Mouse (Mus musculus) CH12.LX (cell line): ENCODE measurements around the gene Smc5. TPM values are rescaled to one million over a fixed set of nuclear protein-coding genes. Genes with fewer than 3 reads are reported as not detected.

ENCODE experiments used
- DNase-seq: peaks from one replicate; pipeline ENCODE4 v3.0.0-alpha.2; 2013; ENCODE audit errors: extremely low read depth
- H3K27ac ChIP-seq: 2 replicates; pipeline ENCODE4 v1.5.1; 2012; ENCODE audit warnings: low read depth, mild to moderate bottlenecking, control low read depth, moderate library complexity; ENCODE audit not compliant: insufficient read depth
- H3K27me3 ChIP-seq: replicated peaks from 2 replicates; pipeline ENCODE3; 2012; ENCODE audit warnings: inconsistent platforms
- H3K36me3 ChIP-seq, 2 experiments: replicated peaks in 1 of 2; 2 replicates each; pipeline versions ENCODE3 to v1.6.1; 2012; ENCODE audit warnings: inconsistent platforms in 1 of 2, low read length in 1 of 2, mild to moderate bottlenecking in 1 of 2, mixed read lengths in 1 of 2, moderate library complexity in 1 of 2; ENCODE audit not compliant: control insufficient read depth in 1 of 2, insufficient read depth in 1 of 2
- H3K4me1 ChIP-seq, 2 experiments: 2 replicates each; pipeline ENCODE4 v1.6.1; 2012; ENCODE audit warnings: inconsistent platforms in 1 of 2, moderate library complexity in 1 of 2; ENCODE audit not compliant: insufficient read depth in 2 of 2, control insufficient read depth in 1 of 2
- H3K4me2 ChIP-seq: 2 replicates; pipeline ENCODE4 v1.6.1; 2012; ENCODE audit warnings: low read depth, mild to moderate bottlenecking, control low read depth; ENCODE audit not compliant: poor library complexity, insufficient read depth, severe bottlenecking
- H3K4me3 ChIP-seq, 3 experiments: fragments of 150-350 bp in 1 of 3; sonication (generic) in 1 of 3; replicated peaks in 1 of 3; 2 replicates each; pipeline versions ENCODE3 to v1.5.1; 2011 to 2012; ENCODE audit warnings: low read depth in 2 of 3, low read length in 2 of 3, mild to moderate bottlenecking in 2 of 3, moderate library complexity in 2 of 3, control low read depth in 1 of 3, improper control_type of control experiment in 1 of 3, inconsistent platforms in 1 of 3, mixed read lengths in 1 of 3; ENCODE audit not compliant: poor library complexity in 1 of 3
- H3K79me2 ChIP-seq: replicated peaks from 2 replicates; pipeline ENCODE4 v1.6.1; 2012; ENCODE audit warnings: mild to moderate bottlenecking, moderate library complexity; ENCODE audit not compliant: control insufficient read depth, poor library complexity, insufficient read depth, severe bottlenecking; ENCODE audit errors: extremely low read depth
- H3K9ac ChIP-seq: 2 replicates; pipeline ENCODE4 v1.6.1; 2012; ENCODE audit warnings: low read depth, mild to moderate bottlenecking, control low read depth, moderate library complexity; ENCODE audit not compliant: insufficient read depth
- H3K9me3 ChIP-seq: replicated peaks from 2 replicates; pipeline ENCODE3; 2012; ENCODE audit warnings: low read length, inconsistent platforms, mixed read lengths
- BHLHE40 ChIP-seq: IDR thresholded peaks from 2 replicates; pipeline ENCODE4 v1.6.1; 2011; ENCODE audit warnings: mild to moderate bottlenecking, low read depth, low read length, improper control_type of control experiment
- CHD2 ChIP-seq: IDR thresholded peaks from 2 replicates; pipeline ENCODE4 v1.6.1; 2011; ENCODE audit warnings: low read length, improper control_type of control experiment
- CTCF ChIP-seq, 2 experiments: IDR thresholded peaks in 1 of 2; conservative IDR thresholded peaks in 1 of 2; 2 replicates each; pipeline ENCODE4 v1.5.1; 2011 to 2012; ENCODE audit warnings: low read depth in 2 of 2, low read length in 2 of 2, improper control_type of control experiment in 1 of 2, inconsistent platforms in 1 of 2, mild to moderate bottlenecking in 1 of 2, moderate library complexity in 1 of 2
- ELF1 ChIP-seq: IDR thresholded peaks from 2 replicates; pipeline ENCODE4 v1.6.1; 2014; ENCODE audit warnings: low read depth, mild to moderate bottlenecking, inconsistent platforms, low read length, improper control_type of control experiment
- ETS1 ChIP-seq: conservative IDR thresholded peaks from 2 replicates; pipeline ENCODE4 v1.6.1; 2012; ENCODE audit warnings: low read depth, mild to moderate bottlenecking, inconsistent platforms, low read length, improper control_type of control experiment, moderate library complexity
- GABPA ChIP-seq: IDR thresholded peaks from 2 replicates; pipeline ENCODE4 v1.6.1; 2012; ENCODE audit warnings: low read depth, low read length, improper control_type of control experiment, inconsistent platforms; ENCODE audit not compliant: insufficient replicate concordance
- HCFC1 ChIP-seq: IDR thresholded peaks from 2 replicates; pipeline ENCODE4 v1.6.1; 2012; ENCODE audit warnings: low read depth, mild to moderate bottlenecking, inconsistent platforms, low read length, improper control_type of control experiment
- JUND ChIP-seq: conservative IDR thresholded peaks from 2 replicates; pipeline ENCODE4 v1.6.1; 2011; ENCODE audit warnings: low read depth, low read length, improper control_type of control experiment
- KAT2A ChIP-seq: IDR thresholded peaks from 2 replicates; pipeline ENCODE4 v1.6.1; 2012; ENCODE audit warnings: low read length, improper control_type of control experiment, inconsistent platforms; ENCODE audit not compliant: insufficient replicate concordance
- MAFK ChIP-seq: IDR thresholded peaks from 2 replicates; pipeline ENCODE4 v1.6.1; 2011; ENCODE audit warnings: low read length, improper control_type of control experiment; ENCODE audit not compliant: insufficient replicate concordance
- MAX ChIP-seq: IDR thresholded peaks from 2 replicates; pipeline ENCODE4 v1.6.1; 2011; ENCODE audit warnings: low read length, improper control_type of control experiment
- MEF2A ChIP-seq: IDR thresholded peaks from 2 replicates; pipeline ENCODE4 v1.6.1; 2014; ENCODE audit warnings: low read depth, mild to moderate bottlenecking, inconsistent platforms, low read length, improper control_type of control experiment, borderline replicate concordance
- MYC ChIP-seq: IDR thresholded peaks from 2 replicates; pipeline ENCODE4 v1.6.1; 2011; ENCODE audit warnings: low read depth, mild to moderate bottlenecking, improper control_type of control experiment, low read length
- PAX5 ChIP-seq: IDR thresholded peaks from 2 replicates; pipeline ENCODE4 v1.6.1; 2012; ENCODE audit warnings: low read length, inconsistent platforms, mixed read lengths
- POLR2A ChIP-seq: IDR thresholded peaks from 2 replicates; pipeline ENCODE4 v1.6.1; 2011; ENCODE audit warnings: low read depth, mild to moderate bottlenecking, improper control_type of control experiment, low read length
- POLR2AphosphoS2 ChIP-seq: IDR thresholded peaks from 2 replicates; pipeline ENCODE4 v1.6.1; 2011; ENCODE audit warnings: low read depth, low read length, improper control_type of control experiment
- RAD21 ChIP-seq: IDR thresholded peaks from 2 replicates; pipeline ENCODE4 v1.6.1; 2011; ENCODE audit warnings: low read depth, mild to moderate bottlenecking, low read length, improper control_type of control experiment, moderate library complexity
- RCOR1 ChIP-seq: conservative IDR thresholded peaks from 2 replicates; pipeline ENCODE4 v1.6.1; 2012; ENCODE audit warnings: low read depth, mild to moderate bottlenecking, inconsistent platforms, low read length, improper control_type of control experiment
- SIN3A ChIP-seq: IDR thresholded peaks from 2 replicates; pipeline ENCODE4 v1.6.1; 2012; ENCODE audit warnings: low read length, improper control_type of control experiment, inconsistent platforms
- SMC3 ChIP-seq: IDR thresholded peaks from 2 replicates; pipeline ENCODE4 v1.6.1; 2011; ENCODE audit warnings: low read depth, low read length, improper control_type of control experiment
- TCF12 ChIP-seq: IDR thresholded peaks from 2 replicates; pipeline ENCODE4 v1.6.1; 2014; ENCODE audit warnings: low read depth, mild to moderate bottlenecking, inconsistent platforms, low read length, improper control_type of control experiment
- UBTF ChIP-seq: IDR thresholded peaks from 2 replicates; pipeline ENCODE4 v1.6.1; 2012; ENCODE audit warnings: low read depth, mild to moderate bottlenecking, inconsistent platforms, low read length, improper control_type of control experiment, moderate library complexity
- USF2 ChIP-seq: conservative IDR thresholded peaks from 2 replicates; pipeline ENCODE4 v1.6.1; 2011; ENCODE audit warnings: low read depth, low read length, improper control_type of control experiment
- ZC3H11A ChIP-seq: IDR thresholded peaks from 2 replicates; pipeline ENCODE4 v1.6.1; 2012; ENCODE audit warnings: low read depth, mild to moderate bottlenecking, inconsistent platforms, low read length, improper control_type of control experiment
- ZKSCAN1 ChIP-seq: IDR thresholded peaks from 2 replicates; pipeline ENCODE4 v1.6.1; 2012; ENCODE audit warnings: low read depth, inconsistent platforms, low read length, improper control_type of control experiment, borderline replicate concordance
- ZMIZ1 ChIP-seq: IDR thresholded peaks from 2 replicates; pipeline ENCODE4 v1.6.1; 2012; ENCODE audit warnings: low read depth, mild to moderate bottlenecking, inconsistent platforms, low read length, improper control_type of control experiment
- ZNF384 ChIP-seq: IDR thresholded peaks from 2 replicates; pipeline ENCODE4 v1.6.1; 2012; ENCODE audit warnings: low read depth, low read length, improper control_type of control experiment, inconsistent platforms
- dilution Hi-C: fragments of 300-500 bp; cut with MboI; formaldehyde crosslinking; loops from 2 replicates; pipeline ENCODE4 v1.14.3; 2020; ENCODE audit warnings: low sequenced_read_pairs; ENCODE audit not compliant: extremely low pct_unique_long_range_greater_than_20kb, extremely low pct_ligation_motif_present
- in situ Hi-C: fragments of 300-500 bp; cut with MboI; formaldehyde crosslinking; loops from 3 replicates; pipeline ENCODE4 v1.14.3; 2019; ENCODE audit warnings: low sequenced_read_pairs, low pct_ligation_motif_present, low pct_unique_long_range_greater_than_20kb, mixed read lengths
- polyA plus RNA-seq: library from polyadenylated mRNA; unstranded; fragments of >175 nt; gene quantifications from 2 replicates; pipeline ENCODE4 v1.2.1, GENCODE M21; 2012; ENCODE audit warnings: low read depth; ENCODE audit not compliant: insufficient read length
- total RNA-seq, 2 experiments: library from RNA; depleted of rRNA; stranded (reverse); fragments of 300-350 nt in 1 of 2; fragments of >200 nt in 1 of 2; gene quantifications; 2 replicates each; pipeline ENCODE4 v1.2.3; 2012 to 2014

Smc5 gene
- total and polyA plus RNA-seq, 3 experiments: 22.8 to 43.4 (median 34.5) TPM

- peaks cover 2% of the 10 kb centered on the region for H3K9me3 ChIP-seq
- no peak overlapping the region for H3K4me2 ChIP-seq
- in situ Hi-C loops (no loop called here), dilution Hi-C loops (no loop called here)
- H3K27ac ChIP-seq: no peak overlapping the region
- no peak for TF ChIP-seq HCFC1
- no peak overlapping the region for H3K9ac ChIP-seq
- no peaks in the 10 kb centered on the region for H3K36me3 ChIP-seq
- no peaks in the 10 kb centered on the region for H3K27me3 ChIP-seq
- no peaks in the 10 kb centered on the region for H3K4me1 ChIP-seq
- H3K4me3 ChIP-seq: no peak overlapping the region
- no peaks in the 10 kb centered on the region for H3K79me2 ChIP-seq
- DNase-seq: no peak
These were observed 107.0 kb downstream of the Smc5 start for GRCm38 (mm10) chr19:23166550-23167284.

DNA sequence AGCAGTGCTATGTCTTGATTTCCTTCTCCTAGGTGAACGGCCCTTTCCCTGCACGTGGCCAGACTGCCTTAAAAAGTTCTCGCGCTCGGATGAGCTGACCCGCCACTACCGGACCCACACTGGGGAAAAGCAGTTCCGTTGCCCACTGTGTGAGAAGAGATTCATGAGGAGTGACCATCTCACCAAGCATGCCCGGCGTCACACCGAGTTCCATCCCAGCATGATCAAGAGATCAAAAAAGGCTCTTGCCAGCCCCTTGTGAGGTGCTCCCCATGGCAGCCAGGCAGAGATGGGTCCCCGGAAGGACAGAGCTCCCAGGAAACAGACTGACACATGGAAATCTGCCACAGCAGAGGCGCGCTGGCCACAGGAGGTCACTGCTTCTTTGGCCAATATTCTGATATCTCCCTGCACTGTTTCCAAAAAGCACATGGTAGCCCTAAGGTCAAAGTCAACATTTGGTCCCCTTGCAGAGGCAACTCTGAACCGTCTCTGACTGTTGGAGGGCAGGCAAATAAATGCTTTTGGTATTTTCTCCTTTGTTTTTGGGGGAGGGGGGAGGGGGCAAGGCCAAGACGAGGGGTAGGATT lies 109.0 kb downstream of the Smc5 start:
- in situ Hi-C loops: no loop called here

DNA sequence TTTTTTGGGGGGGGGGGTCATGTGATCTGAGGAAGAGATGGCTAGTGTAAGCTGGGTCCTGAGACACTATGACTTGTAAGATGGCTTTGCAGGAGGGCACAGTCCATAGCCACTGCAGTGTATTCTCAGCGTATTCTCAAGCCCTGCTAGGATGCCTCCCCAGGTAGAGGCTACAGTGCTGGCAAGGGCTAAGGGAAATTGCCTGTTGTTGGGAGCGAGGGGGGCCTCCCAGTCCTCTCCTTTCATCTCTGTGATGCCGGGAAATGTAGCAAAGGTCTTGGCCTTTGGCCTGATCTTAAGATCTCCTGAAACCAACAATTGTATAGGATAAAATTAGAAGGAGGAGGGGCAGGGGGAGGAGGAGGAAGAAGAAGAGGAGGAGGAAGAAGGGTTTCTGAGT lies 110.3 kb downstream of the Smc5 start:
- dilution Hi-C loops (no loop called here), in situ Hi-C loops (no loop called here)
- H3K27ac ChIP-seq: no peak overlapping the region
- H3K4me3 ChIP-seq: no peak overlapping the region
- no peaks in the 10 kb centered on the region for H3K79me2 ChIP-seq
- TF ChIP-seq KAT2A: no peak
- TF ChIP-seq GABPA: no peak
- no peak for TF ChIP-seq ZKSCAN1
- no peak for TF ChIP-seq USF2
- no peak for TF ChIP-seq SIN3A
- no peak for TF ChIP-seq ZMIZ1
- TF ChIP-seq PAX5: no peak
- no peak for TF ChIP-seq MEF2A
- TF ChIP-seq MYC: no peak
- no peak for TF ChIP-seq RAD21
- TF ChIP-seq BHLHE40: no peak
- TF ChIP-seq ZNF384: no peak
- TF ChIP-seq ETS1: no peak
- TF ChIP-seq JUND: no peak
- no peak for TF ChIP-seq POLR2A
- no peak for TF ChIP-seq ELF1
- TF ChIP-seq SMC3: no peak
- TF ChIP-seq UBTF: no peak
- no peak for TF ChIP-seq ZC3H11A
- no peak for TF ChIP-seq MAFK
- no peaks in the 10 kb centered on the region for H3K4me1 ChIP-seq
- H3K4me2 ChIP-seq: no peak overlapping the region
- DNase-seq: no peak
- H3K9ac ChIP-seq: no peak overlapping the region
- no peaks in the 10 kb centered on the region for H3K27me3 ChIP-seq
- no peaks in the 10 kb centered on the region for H3K36me3 ChIP-seq
- H3K9me3 ChIP-seq: no peaks in the 10 kb centered on the region

More for the DNA sequence above, 109.0 kb downstream of the Smc5 start:
- H3K4me2 ChIP-seq: no peak overlapping the region
- no peak for DNase-seq
- dilution Hi-C loops: no loop called here
- H3K9ac ChIP-seq: no peak overlapping the region
- H3K9me3 ChIP-seq: no peaks in the 10 kb centered on the region
- no peaks in the 10 kb centered on the region for H3K4me1 ChIP-seq
- H3K79me2 ChIP-seq: no peaks in the 10 kb centered on the region
- H3K4me3 ChIP-seq: no peak overlapping the region
- no peaks in the 10 kb centered on the region for H3K36me3 ChIP-seq
- no peaks in the 10 kb centered on the region for H3K27me3 ChIP-seq
- TF ChIP-seq MAX (no peak), SMC3 (no peak), TCF12 (no peak), CTCF (conservative IDR thresholded peaks at IDR 0.05 in 1 of 2, IDR thresholded peaks at IDR 0.05 in 1 of 2; ENCODE audit: low read depth in 2 of 2, low read length in 2 of 2) (no peak), POLR2AphosphoS2 (no peak), RCOR1 (no peak), CHD2 (no peak), ETS1 (no peak), SIN3A (no peak)
- no peak overlapping the region for H3K27ac ChIP-seq
